Mouse (Mus musculus) kidney, postnatal 25 days (tissue): ENCODE measurements at regions not wholly inside any gene's neighbourhood (a gene's known extent, or its start where the extent isn't known, plus 50 kb on each side); places are given as distances from the start of the nearest gene placed in this dataset.

Experiments
- DNase-seq, 2 experiments: peaks; one replicate each; pipeline ENCODE4 v3.0.0; 2021; ENCODE audit warnings: mixed read lengths in 2 of 2

DNA sequence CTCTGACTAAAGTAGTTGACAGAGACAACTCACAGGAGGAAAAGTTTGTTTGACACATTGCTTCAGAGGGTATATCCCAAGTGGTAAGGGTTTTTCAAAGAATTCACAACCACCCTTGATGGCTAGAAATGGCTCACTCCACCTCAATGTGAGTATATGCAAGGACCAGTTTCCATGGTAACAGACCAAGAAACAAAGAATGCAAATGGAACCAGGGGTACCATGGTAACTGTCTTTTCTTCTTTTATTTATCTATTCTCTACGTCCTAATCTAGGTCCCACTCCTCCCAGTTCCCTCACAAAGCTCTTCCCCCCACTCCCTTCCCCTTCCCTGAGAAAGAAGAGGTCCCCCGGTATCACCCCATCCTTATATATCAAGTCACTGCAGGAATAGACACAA lies 57.5 kb downstream of the Ins1 start:
- DNase-seq = no peak

DNA sequence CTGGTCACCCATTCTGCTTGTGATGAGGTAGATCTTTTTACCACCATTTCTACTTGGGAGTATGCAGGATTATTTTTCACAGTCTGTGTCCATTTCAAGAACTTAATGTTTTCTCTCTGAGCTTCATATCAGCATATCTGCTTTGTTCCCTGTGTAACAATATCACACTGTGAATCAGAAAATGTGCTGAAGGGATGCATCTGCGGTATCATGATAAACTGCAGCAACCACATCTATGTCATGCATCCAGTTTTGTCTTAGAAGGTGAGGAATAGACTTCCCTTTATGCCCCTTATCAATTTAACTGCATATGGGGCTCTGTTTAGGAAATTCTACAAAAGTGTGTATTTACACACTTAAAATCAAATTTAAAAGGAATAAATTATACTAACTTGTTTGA lies 67.3 kb downstream of the Ins1 start:
- DNase-seq = no peak

DNA sequence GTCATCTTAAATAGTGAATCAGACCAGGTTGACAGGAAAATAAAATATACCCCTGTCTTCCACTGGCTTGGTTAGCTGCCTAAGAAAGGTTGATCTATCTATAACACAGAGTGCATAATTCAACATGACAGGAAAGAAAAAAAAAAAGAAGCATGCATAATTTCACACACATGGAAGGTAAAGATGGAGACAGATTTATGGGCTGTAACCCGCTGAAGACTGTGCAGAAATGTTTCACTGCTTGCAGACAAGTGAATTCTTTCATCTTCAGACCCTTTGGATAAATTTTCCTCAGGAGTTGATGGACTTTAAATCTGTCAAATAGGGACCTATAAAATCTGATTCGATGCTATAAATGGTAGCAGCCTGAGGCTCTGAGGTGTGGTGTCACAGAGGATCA lies 91.1 kb downstream of the Ins1 start:
- no peak for DNase-seq

DNA sequence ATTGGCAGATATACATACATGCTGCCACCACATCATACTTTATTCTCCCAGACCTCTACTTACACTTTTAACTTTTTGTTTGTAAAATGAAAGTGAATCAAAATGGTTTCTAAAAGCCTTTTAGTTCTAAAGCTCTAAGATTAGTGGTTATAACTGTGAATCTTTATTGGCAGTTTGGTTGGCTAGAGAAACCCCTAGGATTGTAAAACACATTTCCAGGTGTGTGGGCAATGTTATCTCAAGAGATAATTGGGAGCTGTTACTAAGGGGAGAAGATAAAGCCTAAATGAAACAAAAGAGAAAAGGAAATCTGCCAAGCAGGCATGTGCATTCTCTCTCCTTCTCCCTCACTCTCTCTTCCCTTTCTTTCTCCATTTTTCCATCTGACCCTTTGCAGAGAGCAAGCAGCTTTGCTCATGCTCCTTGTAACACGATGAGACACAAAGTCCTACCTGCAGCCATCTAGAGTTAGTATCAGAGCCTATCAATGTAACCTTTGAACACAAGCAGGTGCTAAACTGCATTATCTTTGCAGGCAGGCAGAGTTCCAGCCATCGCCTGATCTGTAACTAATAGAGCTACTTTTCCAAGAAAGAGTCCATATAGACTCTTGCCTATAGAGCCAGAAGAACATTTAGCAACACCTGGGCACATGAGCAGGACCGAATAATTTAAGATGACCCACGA lies 110.9 kb downstream of the Ins1 start:
- DNase-seq = no peak

DNA sequence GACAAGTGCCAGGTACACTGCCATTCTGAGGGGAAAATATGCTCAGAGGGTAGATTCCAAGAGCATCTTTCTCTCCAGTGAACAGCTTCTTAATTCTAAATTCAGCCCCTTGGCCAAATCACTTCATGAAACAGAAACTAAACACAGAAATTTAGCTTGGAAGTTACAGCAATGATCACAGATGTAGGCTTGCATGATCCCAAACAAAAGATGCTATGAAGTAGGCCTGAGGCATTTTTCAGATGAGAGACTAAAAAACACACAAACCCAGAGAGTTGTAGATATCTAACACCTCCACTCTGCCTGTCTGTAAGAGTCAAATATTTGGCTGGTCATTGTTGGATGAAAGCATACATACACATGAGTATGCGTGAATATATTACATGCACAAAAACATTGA lies 142.6 kb downstream of the Ins1 start:
- no peak for DNase-seq

DNA sequence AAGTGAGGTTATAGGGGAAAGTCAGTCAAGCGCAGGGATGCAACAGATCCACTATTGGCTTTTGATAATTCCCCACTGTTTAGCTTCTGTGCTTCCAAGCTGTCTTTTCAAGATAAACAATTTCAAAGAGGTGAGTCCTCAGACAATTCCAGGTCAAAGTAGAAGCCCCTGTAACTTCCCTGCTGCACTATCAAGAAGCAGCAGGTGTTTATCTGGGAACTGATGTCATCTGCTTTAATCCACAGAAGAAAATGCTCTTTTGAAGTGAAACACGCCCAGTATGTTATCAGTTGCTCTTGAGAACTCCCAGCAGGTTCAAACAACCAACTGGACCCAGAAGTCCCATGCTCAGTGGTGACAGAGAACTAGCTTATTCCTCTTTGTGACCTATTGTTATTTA lies 164.7 kb downstream of the Ins1 start:
- DNase-seq = no peak

DNA sequence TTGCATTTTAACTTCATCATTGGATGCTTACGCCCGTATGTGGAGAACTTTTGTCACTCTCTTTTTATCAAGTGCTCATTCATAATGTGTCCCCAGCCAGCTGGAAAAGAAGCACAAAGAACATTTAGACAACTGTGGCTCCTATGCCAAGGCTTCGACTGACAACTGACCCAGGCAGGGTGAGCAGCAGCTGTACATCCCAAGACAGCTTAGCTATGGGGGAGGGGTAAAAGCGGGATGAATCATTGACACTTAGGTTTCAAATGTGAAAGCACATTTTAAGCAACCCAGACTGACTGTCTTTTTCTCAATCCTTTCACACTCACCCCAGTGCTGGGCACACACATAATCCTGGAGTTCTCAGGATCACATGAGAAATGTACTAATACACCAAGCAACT lies 178.4 kb downstream of the Ins1 start:
- no peak for DNase-seq

DNA sequence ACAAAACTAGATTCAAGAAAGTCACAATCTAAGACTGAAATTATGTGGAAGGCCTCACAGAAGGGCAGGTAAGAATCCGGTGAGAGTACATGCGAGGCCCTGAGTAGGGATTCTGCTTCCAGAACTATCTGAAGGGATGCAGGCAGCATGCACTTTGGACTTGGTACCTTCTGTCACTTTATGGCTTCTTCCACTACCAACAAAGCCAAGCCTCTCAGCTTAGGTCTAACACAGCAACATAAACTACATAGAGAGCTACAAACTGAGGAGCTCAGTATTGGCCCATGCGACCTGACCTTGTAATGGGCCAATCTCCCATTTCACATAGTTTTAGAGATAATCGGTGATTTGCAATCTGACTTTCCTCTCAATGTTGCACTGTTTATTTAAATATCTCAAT lies 184.8 kb downstream of the Ins1 start:
- no peak for DNase-seq

DNA sequence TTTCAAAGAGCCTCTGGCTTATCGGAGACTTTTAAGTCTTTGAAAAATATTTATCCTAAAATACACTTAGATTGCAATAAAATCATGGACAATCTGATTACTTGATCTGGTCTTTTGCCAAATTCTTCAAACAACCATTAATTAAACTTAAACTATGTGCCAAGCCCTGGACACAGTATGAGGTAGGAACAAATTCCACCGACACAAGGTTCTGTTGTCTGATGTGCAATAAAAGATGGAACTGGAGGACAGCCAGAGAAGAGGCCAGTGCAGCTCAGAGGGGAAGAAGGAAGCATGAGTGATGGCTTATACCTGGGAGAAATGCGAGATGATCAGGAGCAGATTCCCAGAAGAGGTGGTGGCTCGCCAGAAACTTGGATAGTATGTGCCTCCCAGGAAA lies 185.3 kb downstream of the Ins1 start:
- peak in 1 of 2 experiments; percentile 2 for DNase-seq
